Mouse (Mus musculus) heart, postnatal 36 days (tissue): ENCODE data around the gene Cabin1. TPM values are rescaled to one million over a fixed set of nuclear protein-coding genes. Genes with fewer than 3 reads are reported as not detected.

Experiments
- DNase-seq, 2 experiments: peaks; one replicate each; pipeline ENCODE4 v3.0.0; 2021 to 2022
- intact Hi-C: fragments of 180-260 bp; cut with DNase I; formaldehyde crosslinking; loops from one replicate; pipeline ENCODE4 v1.15.1; 2025
- total RNA-seq, 2 experiments: library from RNA; stranded (reverse); gene quantifications; 2 replicates each; pipeline ENCODE4 v1.2.3; 2021

Gene Cabin1
- total RNA-seq, 2 experiments from 2014 or later = 23.4 to 26.2 TPM

DNA sequence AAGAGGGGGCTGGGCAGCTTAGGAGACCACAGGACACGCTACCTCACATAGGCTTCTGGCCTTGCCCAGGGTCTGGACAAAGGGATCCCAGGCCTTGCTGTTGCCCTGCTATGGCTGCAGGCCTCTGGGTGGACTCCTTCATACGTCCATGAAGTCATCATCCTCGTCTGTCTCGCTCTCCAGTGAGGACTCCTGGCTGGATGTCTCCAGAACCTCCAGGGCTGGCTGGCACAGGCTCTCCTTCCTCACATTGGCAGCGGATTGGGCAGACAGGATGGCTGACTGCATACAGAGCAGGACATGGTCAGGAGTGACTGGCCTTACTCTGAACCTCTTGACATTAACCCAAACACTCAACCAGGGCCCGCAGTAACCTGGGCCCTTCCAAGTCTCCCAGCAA lies 117.7 kb downstream of the Cabin1 start:
- no peak for DNase-seq
- intact Hi-C loops = no loop called here

DNA sequence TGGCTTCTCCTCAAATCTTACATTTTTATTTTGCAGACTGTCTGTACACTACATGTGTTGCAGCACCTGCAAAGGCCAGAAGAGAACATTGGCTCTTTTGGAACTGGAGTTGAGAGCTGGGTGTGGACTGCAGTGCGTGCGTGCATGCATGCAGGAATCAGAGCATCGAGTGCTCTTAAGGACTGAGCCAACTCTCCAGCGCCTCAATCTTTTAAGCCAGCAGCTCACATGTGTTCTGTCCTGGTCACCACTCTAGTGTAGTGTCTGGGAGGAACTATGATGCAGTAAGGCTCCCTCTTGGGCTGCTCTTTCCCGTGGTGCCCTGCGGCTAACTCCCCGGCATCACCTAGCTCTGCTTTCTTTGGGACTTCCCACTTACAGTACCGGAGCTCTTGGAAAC lies 118.5 kb downstream of the Cabin1 start:
- no peak for DNase-seq
- intact Hi-C loops = no loop called here

DNA sequence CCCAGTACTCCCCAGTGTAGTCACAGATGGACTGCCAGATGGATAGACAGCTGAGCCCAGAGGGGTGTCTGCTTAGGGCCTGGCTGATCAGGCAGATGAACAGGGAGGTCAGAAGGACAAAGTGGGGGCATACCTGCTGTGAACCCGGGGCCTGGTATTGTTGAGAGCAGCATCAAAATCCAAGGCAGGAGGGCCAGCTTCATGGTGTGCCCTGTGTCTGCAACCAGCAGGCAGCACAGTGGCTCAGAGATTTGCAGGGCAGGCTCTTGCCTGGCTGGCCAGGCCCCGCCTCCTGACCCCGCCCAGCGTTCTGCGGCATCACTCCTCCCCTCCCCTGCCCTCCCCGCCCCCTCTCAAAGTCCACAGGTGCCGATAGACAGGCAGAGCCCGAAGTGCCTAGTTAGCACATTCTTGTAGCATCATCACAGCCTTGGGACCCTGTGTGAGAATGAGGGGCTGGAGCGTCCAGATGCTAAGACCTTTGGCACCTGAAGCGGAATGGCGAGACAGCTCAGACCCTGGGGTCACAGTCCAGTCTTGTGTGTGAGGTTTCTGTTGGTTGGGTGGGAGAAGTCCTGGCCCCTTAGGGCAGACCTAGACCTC lies 120.3 kb downstream of the Cabin1 start, which contains the start of gene Susd2:
TSS of gene Susd2 (minus strand) at position 268 of the 603 bp plus-strand sequence.
- intact Hi-C loops = loop anchor here (2.0 kb wide), 1 partner anchor 23 kb away; no protein-coding TSS in a partner anchor
- DNase-seq = peak in 1 of 2 experiments; percentile 48

DNA sequence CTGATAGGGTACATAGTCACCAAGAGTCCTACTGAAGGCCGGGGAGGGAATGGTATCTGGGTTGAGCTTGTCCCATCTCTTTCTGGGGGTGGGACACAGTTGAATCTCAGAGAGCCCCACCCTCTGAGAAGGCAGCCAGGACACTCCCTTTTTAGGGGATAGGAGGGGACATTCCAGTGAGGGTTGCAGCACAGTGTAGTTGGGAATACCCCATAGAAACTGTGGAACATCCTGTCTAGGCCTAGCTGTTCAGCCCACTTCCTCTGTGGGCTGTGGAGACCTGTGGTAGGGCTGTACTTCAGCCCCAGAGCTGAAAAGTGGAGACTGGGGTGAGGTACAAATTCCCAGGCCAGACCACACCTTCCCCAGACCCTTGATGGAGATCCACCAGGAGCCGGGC lies 121.2 kb downstream of the Cabin1 start:
- no peak for DNase-seq

DNA sequence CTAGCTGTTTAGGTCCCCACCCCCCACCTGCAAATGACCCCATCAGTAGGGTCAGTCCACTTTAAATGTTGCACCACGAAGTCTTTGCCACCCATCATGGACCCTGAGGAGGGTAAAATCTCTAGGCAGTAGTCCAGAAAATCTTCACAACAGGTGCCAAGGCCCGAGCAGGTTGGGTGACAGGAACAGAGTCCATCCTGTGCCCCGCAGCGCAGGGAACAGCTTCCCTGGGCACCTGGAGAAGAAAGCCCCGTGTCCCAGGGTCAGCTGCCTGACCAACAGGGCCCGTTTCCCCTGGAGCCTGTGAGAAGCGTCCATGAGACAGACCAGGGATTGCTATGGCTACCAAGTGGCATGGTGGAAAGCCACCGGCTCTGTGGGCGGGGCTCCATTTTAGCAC lies 121.7 kb downstream of the Cabin1 start:
- intact Hi-C loops = loop anchor here (2.0 kb wide), 1 partner anchor 24 kb away; no protein-coding TSS in a partner anchor
- DNase-seq = no peak

More for the DNA sequence above, 121.2 kb downstream of the Cabin1 start:
- intact Hi-C loops = loop anchor here (2.0 kb wide), 1 partner anchor 24 kb away; no protein-coding TSS in a partner anchor

DNA sequence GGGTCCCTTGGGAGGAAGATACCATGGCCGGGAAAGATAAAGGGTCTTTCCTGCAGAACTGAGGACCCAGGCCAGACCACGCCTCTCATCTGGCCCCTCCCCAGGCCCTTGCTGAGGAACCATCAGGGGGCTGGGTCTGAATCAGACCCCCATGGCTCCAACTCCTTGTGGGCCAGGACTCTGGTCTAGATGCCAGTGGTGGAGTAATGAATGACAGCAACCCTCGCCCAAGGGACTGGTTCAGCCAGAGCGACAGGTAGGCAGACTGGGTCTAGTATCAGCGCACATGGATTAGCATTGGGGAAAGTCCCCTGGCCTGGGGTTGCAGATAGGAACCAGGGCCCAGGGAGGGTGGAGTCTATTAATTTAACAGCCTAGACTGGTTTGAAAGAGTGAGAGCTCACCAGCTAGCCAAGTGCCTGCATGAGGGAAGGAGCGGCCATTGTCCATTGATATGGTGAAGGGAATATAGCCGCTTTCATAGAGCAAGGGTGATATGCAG lies 122.4 kb downstream of the Cabin1 start:
- DNase-seq = no peak
- intact Hi-C loops = loop anchor here (2.0 kb wide), 1 partner anchor 25 kb away; no protein-coding TSS in a partner anchor

DNA sequence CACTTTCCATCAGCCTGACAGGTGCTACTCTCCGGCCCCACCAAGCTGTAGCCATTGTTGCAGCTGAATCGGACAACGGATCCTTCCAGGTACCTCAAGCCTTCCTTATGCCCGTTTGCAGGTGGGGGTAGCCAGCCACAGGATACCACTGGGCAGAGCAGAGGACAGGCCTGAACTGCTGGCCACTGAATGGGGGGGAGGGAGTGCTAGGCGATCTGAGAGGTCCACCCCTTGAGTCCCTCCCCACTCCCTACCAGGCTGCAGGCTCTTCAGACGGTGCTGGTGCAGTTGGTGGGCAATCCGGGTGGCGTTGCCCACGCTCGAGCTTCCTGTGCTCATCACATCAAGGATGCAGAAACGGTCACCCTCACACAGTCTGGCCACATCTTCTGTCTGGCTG lies 126.4 kb downstream of the Cabin1 start:
- DNase-seq = no peak
- intact Hi-C loops = loop anchor here (5.0 kb wide), 1 partner anchor 220 kb away; no protein-coding TSS in a partner anchor

DNA sequence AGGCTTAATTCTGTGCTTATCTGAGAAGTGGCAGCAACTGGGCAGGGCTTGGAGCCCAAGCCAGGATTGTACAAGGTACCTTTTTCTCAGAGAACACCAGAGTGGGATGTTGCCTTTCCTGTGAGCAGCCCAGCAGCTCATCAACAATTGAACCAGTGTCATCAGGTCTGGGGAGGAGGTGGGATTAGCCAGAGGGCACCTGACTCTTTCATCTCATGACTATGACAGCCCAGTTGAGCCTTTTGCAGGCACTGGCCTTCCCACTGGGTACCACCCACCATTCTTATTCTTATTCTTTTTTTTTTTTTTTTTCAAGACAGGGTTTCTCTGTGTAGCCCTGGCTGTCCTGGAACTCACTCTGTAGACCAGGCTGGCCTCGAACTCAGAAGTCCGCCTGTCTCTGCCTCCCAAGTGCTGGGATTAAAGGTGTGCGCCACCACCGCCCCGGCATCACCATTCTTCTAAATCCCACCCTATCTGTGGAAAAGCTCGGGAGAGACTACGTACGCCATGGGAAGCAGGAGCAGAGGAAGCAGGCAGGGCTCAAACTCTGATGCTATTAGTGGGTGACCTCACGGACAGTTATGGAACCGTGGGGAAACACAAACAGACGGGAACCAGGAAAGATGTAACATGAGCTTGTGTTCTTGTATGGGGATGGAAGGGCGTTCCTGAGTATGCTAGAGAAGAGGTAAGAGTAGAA lies 127.9 kb downstream of the Cabin1 start:
- DNase-seq = peak in 1 of 2 experiments; percentile 1
- intact Hi-C loops = loop anchor here (5.0 kb wide), 1 partner anchor 221 kb away; no protein-coding TSS in a partner anchor

DNA sequence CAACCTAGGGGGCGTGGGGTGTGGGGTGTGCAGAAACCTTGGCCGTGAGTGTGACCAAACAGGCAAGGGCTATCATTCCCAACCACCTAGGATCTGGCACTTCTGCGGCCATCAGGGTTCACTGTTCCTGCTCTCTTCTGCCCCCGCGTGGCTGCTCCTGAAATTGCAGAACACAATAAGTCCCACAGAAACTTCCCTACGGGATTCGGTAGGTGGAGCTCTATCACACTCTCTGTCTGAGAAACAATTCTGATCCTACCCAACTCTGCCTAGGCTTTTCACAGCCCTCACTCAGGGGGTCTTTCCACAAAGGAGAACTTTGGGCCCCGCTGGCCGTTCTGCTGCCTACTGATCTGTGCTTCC lies 128.5 kb downstream of the Cabin1 start:
- peak; percentile 93 to 96 for DNase-seq
- intact Hi-C loops = loop anchor here (1.0 to 5.0 kb wide), 3 partner anchors 49 to 222 kb away; no protein-coding TSS in a partner anchor

DNA sequence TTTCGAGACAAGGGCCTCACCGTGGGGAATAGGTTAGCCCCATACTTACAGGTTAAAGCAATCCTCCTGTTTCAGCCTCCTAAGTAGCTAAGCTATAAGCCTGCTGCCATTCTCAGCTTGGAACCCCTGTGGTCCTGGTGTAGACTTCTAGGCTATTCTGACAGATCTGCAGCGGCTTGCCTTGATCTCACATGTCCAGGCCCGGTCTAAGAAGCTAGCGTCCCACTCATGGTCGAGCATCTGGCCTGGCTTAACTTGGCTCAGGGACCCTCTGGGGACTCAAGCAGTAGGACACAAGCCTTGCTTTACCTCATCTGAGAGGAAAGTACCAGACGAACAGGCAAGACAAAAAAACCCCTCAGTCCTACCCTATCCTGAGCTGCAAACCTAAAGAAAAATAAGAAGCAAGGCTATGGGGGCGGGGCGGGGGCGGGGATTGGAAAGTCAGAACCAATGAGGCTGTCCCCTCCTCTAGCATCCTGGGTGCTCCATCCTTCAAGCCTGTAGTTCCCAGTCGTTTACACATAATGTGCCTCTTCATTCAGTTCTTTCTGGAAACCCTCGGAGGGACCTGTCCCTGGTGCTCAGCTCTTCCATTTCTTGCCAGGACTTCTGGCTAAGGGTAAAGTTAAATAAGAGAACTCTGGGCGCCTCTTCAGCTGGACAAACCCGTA lies 129.0 kb downstream of the Cabin1 start:
- DNase-seq = peak in 1 of 2 experiments; percentile 3
- intact Hi-C loops = loop anchor here (1.0 to 5.0 kb wide), 3 partner anchors 49 to 222 kb away; no protein-coding TSS in a partner anchor

DNA sequence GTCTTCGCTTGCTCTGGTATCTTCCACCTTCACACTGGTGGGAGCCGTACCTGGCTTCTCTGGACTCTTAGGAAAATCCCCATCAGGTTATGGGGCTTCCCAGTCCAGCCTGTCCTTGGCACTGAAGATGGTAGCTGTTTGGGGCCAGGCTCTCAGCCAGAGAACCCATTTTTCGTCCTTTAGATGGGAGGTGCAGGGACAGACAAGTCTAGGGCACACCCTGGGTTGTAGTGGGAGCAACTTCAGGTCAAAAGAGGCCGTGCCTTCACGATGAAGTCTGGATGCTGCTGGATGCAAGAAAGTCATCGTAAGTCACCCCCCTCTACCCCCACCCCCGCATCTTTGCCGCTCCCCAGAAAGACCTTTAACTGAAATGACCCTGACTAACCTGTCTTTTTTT lies 129.5 kb downstream of the Cabin1 start:
- intact Hi-C loops = loop anchor here (1.0 to 5.0 kb wide), 3 partner anchors 48 to 223 kb away; no protein-coding TSS in a partner anchor
- DNase-seq = peak in 1 of 2 experiments; percentile 1

DNA sequence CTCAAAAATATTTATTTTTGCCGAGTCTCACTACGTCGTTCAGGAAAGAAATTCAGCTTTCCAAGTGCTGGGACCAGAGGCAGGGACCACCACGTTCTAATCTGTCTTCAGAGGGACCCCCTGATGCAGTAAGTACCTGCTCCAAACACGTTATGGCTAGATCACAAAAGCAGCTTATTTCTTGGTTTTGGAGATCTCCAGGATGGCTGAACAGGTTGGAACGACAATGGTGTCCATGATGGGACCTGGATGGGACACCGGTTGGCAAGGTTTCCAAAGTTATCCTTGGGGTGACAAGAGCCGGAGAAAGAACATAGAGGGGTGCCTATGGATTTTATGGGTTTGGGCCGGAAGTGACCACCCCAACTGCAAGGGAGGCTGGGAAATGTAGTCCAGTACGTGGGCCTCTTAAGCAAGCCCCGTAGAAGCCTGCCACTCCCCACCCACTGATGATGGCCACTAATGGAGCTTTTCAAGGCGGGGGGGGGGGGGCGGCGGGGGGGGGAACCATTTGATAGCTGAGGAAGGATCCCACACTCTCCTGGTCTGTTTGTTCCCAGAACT lies 130.5 kb downstream of the Cabin1 start:
- peak in 1 of 2 experiments; percentile 2 for DNase-seq

DNA sequence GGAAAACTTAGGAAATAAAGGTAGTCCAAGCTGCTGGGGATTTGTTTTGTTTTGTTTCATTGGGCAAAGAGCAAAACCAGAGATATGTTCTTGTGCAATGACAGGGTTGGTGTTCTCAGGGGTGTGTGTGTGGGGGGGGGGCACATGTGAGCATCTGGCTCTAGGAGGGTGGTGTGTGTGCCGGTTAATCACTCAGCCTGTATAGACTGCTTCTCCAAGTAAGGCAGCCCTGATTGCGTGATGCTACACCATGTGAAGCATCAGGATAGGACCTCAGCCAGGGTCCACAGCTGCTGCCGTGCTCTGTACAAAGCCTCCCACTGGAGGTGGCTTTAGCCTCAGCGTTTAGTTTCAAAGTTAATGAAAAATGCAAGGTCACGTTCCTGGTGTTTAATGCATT lies 131.1 kb downstream of the Cabin1 start:
- intact Hi-C loops = no loop called here
- DNase-seq = peak; percentile 15 to 50

More for the DNA sequence above, 130.5 kb downstream of the Cabin1 start:
- intact Hi-C loops = loop anchor here (2.0 kb wide), 1 partner anchor 71 kb away; no protein-coding TSS in a partner anchor

DNA sequence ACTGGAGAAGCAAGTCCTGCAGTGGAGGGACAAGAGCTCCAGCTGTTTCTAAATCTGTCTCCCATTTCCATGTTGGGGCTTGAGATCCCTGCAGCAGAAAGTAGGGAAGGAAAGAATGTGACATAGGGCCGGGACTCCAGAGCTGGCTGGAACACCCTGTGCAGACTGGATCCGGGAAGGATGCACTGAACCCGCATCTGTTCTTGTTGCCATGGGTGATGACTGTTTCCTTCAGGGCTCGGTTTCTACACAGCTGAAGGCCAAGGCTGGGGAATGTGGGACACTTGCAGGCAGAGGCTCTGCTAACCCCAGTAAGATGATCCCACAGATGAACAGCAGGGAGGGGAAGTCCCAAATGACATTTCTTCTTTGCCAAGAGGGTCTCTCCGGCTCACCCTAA lies 131.5 kb downstream of the Cabin1 start:
- DNase-seq = peak; percentile 48 to 61
- intact Hi-C loops = no loop called here

DNA sequence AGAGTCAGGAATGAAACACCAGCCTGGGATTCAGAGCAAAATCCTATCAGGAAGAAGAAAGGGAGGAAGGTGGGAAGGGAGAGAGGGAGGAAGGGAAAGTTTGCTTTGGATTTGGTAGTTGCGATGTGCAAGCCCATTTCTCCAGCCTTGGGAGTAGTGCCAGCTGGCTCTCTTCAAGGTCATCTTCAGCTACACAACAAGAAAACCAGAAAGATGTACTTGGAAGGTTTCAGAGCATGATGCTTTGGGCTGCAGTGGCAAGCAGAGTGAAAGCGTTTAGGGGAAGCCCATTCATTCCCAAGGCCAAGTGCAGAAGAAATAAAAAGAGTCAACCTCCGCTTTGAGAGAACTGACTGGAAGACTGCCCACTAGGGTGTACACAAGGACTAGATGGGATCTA lies 136.7 kb downstream of the Cabin1 start:
- intact Hi-C loops = no loop called here
- peak in 1 of 2 experiments; percentile 41 for DNase-seq

DNA sequence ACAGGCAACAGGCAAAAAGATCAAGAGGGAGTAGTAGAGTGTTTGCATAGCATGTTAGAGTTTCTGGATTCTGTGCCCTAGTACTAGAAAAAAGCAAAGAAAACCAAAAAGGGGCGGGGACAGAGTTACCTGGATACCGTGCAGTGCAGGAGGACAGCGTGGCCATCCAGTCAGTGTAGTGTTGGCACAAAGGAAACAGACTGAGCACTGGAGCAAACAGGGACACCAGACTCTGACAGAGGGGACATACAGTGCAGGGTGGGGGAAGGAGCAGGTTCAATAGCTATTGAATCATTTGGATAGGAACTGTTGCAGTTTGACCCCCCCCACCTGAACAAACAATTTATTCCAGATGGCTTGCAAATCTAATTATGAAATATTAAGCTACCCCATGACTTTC lies 137.2 kb downstream of the Cabin1 start:
- peak in 1 of 2 experiments; percentile 1 for DNase-seq
- intact Hi-C loops = no loop called here

DNA sequence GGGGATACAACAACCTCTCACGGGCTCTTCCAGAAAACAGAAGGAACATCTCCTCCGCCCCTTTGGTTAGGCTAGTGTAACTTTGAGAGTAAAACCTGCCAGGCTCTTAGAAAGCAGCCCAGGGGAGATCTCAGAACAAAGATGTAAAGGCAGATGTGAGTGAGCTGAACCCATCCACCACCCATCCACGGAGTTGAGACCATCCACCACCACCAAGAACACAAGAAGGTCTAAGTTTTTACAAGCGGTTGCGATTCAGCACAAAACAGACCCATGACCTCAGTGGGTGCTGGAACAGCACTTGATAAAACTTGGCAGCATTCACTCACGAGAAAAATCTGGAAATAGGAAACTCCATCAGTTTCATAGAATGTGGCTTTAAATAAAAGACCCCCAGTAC lies 138.2 kb downstream of the Cabin1 start:
- intact Hi-C loops = no loop called here
- peak in 1 of 2 experiments; percentile 1 for DNase-seq

DNA sequence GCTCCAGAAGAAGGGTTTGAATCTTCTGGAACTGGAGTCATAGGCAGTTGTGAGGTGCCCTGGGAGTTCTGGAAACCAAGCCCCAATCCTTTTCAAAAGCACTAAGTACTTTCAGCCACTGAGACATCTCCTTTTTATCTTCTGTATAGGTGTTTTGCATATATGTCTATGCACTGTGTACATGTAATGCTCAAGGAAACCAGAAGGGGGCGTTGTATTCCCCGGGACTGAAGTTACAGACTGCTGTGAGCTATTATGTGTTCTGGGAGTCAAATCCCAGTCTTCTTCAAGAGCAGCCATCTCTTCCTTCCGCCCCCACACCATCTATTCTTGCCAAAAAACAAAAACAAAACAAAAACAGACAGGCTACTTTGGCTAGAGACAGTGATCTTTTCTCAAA lies 143.3 kb downstream of the Cabin1 start:
- DNase-seq = no peak
- intact Hi-C loops = no loop called here

DNA sequence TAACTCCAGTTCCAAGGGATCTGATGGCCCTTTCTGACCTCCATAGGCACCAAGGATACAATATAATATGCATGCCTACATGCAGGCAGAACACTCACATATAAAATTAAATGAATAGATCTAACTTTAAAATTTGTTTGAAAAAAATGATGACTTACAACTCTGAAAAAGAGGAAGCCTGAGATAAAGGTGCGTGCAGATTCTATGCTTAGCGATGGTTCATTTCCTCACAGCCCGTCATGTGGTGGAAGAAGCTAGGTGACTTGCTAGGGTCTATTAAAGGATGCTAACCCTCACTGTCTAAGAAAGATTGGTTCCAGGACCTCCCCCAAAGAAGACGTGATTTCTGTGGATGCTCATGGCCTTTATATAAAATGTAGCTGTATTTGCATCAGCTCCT lies 148.1 kb downstream of the Cabin1 start:
- intact Hi-C loops = no loop called here
- no peak for DNase-seq

DNA sequence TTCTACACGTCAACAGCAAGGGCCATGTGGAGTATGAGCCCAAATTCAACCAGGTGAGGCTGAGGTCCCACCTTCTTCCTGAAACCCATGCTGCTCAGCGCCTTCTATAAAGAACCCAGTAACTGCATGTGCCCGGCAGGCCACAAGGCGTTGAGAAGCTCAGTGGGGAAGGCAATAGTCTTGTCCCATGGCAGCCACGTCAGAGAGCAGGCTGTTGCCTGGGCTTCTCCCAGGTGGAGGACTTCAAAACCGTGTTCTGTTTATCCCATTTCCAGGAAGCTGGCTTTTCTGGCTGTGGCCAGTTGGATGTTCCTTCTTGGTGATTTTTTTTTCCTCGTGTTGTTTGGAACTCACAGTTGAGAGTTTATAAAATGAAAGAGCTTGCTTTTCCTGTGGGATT lies 153.7 kb downstream of the Cabin1 start:
- intact Hi-C loops = no loop called here
- DNase-seq = no peak
